Mouse (Mus musculus) heart, postnatal 25 days (tissue): Measurements from ENCODE around the gene Gm11114. TPM values are rescaled to one million over a fixed set of nuclear protein-coding genes. Genes with fewer than 3 reads are reported as not detected.

Experiments
- DNase-seq: peaks from one replicate; pipeline ENCODE4 v3.0.0; 2022; ENCODE audit warnings: low spot score
- intact Hi-C: fragments of 180-260 bp; cut with DNase I; formaldehyde crosslinking; loops from one replicate; pipeline ENCODE4 v1.15.1; 2025
- total RNA-seq, 2 experiments: library from RNA; stranded (reverse); gene quantifications; 2 replicates each; pipeline ENCODE4 v1.2.3; 2021

Gm11114 gene
- not detected for total RNA-seq

DNA sequence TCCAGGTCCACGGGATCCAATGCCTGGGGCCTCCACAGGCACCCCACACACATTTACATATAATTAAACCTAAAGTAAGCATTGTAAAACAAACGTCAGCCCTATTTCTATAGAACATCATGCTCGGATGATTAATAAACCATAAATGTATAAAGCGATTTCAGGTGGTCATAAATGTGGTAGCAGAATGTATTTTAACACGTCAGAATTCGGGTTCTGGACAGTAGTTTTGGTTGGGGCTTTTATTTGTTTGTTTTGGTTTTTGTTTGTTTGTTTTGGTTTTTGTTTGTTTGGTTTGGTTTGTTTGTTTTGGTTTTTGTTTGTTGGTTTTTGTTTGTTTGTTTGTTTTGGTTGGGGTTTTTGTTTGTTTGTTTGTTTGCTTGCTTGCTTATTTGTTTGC is at the start of gene Gm11114:
Gene Gm11114 (plus strand): TSS at position 301 of the 400 bp plus-strand sequence.
- intact Hi-C loops: no loop called here
- no peak for DNase-seq

DNA sequence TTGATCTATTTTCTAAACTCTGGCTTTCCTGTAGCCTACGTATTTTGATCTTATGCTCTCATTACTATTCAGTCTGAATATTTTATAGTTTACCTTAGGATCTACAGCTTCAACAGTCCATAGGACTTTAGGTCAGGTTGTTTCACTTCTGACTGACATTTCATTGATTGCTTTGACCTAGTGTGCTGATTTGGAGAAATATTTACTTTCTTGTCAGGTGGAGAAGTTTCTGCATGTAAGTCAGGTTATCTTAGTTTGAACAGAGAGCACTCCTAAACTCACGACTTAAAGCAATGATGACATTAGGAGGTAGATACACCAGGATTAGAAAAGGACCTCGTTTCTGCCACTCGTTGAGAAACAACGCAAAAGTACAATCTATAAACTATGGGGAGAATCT is 45.7 kb upstream of the Gm11114 start:
- no peak for DNase-seq
- intact Hi-C loops: no loop called here

DNA sequence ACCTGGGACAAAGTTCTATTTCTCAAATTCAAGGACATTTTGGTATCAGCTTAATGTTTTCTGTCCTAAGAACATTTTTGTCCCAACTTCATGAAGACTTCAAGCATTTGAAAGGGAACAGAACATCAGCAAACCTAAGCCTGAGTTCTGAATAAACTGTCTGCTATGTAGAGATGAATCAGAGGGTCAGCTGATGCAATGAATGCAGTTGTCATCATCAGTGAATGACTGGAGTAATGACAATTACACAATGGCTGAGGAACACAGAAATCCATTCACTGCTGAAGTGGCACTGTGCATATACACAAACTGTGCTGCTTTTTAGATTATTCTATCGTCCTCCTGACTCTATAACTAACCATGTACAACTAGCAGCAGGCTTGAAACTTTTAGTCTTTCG is 38.5 kb upstream of the Gm11114 start:
- intact Hi-C loops: no loop called here

DNA sequence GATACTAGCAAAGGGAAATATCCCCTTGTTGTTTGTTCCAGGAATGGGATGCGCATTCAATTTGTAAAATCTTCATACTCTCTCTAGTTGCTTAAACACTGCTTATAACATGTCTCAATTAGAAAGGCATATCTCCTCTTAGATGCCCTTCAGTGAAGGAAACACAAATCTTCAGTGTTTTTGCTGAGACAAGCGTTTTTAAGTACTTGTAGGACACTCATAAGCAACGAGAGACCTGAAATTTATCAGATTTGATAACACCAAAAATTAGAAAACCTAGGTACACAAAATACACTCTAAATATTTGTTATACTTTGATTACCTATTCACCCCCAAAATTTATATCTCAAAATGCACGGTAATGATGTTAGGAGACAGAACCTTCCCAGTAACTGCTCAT is 9.7 kb upstream of the Gm11114 start:
- intact Hi-C loops: no loop called here
- DNase-seq: no peak

More for the DNA sequence above, 38.5 kb upstream of the Gm11114 start:
- DNase-seq: no peak

DNA sequence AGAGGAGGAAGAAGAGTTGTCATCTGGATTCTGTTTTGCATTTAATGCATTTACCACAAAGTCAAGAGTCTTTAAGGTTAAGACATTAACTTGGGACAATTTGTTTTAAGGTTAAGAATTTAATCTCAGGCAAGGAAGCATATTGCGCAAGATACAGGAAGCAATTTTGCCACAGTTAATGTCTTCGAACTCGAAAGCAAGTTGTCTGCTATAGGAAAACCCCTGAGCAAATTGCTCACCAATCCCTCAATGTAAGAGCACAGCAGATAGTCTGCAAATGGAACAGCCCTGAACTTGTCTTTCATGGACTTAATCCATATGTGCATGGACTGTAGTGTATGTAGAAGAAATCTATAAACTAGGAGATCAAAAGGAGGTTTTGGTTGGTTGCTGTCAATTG is 9.2 kb upstream of the Gm11114 start:
- DNase-seq: no peak
- intact Hi-C loops: no loop called here

DNA sequence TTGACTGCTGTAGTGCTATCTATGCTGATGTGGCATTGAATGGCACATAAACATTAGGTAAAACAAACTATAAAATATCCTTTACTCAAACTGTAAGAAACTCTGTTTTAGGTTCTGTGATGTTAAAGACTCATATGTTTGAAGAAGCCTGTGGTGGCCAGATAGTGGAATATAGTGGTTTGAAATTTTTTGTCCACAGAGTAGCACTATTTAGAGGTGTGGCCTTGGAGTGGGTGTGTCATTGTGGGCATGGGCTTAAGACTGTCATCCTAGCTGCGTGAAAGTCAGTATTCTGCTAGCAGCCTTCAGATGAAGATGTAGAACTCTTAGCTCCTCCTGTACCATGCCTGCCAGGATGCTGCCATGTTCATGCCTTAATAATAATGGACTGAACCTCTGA is 3.5 kb downstream of the Gm11114 start:
- intact Hi-C loops: no loop called here
- no peak for DNase-seq

DNA sequence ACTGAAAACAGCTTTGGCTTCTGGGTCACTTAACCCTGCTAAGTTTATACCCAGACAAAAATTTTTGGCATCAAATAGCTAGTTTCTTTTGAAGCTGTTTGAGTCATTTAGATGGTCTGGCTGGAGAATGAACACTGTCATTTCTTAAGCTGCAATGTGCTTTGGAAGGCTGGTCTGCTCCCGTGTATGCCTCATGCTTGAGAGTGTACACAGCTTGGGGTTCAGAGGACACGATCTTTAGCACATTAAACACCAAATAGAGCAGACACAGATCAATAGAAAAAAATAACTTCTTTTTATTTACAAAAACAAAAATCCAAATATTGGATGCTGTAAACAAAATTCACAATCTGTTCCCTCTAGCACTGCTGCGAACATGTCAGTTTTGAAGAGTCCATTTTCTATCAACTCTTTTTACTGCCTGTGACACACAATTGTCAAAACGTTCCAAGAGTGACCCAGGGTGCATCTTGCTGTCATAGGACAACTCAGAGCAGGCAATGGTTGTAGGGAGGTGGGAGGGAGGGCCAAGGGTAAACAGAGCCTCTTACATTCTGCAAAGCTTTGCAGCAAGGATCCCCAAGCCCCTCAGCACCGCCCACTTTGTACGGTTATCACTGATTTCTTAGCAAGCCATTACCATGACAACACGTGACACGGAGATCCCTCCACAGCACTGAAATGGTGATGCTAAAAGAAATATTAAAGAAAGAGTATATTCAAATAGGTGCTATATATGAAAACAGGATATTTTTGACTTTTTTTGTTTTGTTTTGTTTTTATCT is 7.8 kb downstream of the Gm11114 start:
- DNase-seq: no peak
- intact Hi-C loops: loop anchor here (5.0 kb wide), 1 partner anchor 188 kb away; no protein-coding TSS in a partner anchor

DNA sequence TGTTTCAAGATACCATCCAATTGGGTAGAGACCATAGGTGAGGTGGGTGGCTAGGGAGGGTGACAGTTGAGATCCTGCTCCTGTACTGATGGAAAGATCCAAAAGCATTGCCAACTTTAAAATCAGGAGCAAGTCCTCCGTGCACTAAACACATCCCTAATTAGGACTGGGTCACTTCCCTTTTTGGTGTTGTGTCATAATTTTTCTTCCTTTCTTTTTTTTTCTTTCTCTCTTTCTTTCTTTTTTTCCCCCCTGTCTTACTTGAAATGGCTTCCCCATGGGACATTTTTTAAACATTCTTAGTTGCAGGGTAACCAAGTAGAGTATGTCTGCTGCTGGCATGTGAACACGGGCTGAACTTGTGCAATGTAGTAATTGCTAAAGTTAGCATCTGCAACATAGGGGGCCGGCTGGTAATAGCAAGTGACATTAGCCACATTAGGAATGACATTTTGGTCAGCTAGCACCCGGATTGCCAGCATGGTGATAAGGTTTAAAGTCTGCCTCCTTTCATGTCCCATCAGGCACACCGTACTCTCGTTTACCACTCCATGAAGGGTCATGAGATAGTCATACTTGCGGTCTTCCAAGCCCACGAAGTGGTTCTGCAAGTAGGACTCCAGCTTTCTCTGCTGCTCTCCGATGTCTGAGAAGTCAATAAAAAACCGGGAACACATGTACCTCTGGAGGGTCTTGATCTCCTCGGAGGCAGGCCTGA is 11.7 kb downstream of the Gm11114 start:
- DNase-seq: no peak

DNA sequence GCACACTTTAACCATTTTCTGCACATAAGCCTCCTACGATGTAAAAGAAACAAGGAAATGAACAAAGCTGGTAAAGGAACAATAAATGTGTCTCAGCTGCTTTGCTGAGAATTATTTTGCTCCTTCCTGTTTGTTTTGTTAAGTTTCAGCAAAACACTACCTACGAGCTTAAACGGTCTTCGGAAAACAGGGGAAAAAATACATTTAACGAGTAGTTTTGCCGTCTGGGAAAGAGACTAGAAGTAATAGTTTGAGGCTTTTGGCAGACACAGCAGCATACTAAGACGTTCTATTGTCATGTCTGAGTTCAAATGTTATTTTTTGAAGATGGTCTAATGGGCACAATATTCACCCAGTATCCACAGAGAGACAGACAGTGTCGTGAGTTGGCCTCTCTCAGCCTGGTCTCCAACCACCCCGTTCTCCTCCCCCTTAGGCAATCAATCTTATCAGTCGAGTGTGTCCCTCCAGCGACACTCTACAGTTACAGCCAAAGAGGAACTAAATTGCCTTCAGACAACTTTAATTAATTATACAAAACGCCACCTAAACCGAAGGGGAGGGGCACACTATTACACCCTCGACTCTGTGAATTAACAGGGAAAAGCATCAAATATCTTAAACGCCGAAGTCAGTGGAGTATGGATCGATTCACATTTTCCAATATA is 12.8 kb downstream of the Gm11114 start:
- DNase-seq: no peak

More for the DNA sequence above, 11.7 kb downstream of the Gm11114 start:
- intact Hi-C loops: loop anchor here (5.0 kb wide), 1 partner anchor 192 kb away; no protein-coding TSS in a partner anchor

DNA sequence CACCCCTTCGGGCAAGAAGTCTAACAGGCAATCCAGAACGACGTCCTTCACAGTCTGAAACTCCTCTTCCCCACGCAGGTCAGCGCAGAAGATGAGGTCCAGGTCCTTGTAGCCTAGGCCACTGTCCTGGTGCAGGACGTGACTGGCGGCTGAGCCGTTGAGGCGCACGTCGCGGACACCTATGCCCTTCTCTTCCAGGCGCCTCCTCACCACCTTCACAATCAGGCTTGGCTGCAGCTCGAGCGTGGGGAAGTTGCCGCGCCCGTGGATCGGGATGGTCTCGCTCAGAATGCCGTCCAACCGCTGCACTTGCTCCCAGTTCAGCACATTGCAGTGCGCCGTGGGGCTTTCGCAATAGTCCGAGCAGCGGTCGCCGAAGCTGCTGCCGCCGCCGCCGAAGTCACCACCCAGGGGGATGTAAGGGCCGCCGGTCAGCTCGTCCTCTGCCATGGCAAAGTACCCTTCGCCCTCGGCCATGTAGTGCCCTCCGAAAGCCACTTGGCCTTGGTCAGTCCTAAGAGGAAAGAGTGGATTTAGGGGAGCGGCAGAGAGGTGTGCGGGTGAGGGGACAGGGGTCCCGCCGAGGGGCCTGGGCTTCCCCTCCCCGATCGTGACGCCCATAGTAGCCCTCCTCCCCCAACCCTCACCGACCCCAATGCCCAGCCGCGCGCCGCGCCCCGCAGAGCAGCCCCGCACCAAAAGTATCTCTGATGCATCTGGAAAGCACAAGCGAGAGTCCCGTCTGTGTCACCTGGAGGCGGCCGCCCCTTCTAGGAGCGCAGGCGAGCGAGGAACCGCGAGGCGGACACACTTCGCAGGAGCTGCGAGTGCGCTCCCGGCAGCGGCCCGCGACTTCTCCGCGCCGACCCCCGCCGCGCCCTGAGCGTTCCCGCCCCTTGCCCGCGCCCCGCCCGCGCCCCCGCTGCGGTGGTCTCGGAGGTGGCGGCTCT is 14.0 kb downstream of the Gm11114 start:
- intact Hi-C loops: loop anchor here (5.0 kb wide), 4 partner anchors 361 to 1369 kb away; no protein-coding TSS in a partner anchor
- DNase-seq: peak; percentile 47

More for the DNA sequence above, 12.8 kb downstream of the Gm11114 start:
- intact Hi-C loops: loop anchor here (5.0 kb wide), 4 partner anchors 362 to 1368 kb away; no protein-coding TSS in a partner anchor

DNA sequence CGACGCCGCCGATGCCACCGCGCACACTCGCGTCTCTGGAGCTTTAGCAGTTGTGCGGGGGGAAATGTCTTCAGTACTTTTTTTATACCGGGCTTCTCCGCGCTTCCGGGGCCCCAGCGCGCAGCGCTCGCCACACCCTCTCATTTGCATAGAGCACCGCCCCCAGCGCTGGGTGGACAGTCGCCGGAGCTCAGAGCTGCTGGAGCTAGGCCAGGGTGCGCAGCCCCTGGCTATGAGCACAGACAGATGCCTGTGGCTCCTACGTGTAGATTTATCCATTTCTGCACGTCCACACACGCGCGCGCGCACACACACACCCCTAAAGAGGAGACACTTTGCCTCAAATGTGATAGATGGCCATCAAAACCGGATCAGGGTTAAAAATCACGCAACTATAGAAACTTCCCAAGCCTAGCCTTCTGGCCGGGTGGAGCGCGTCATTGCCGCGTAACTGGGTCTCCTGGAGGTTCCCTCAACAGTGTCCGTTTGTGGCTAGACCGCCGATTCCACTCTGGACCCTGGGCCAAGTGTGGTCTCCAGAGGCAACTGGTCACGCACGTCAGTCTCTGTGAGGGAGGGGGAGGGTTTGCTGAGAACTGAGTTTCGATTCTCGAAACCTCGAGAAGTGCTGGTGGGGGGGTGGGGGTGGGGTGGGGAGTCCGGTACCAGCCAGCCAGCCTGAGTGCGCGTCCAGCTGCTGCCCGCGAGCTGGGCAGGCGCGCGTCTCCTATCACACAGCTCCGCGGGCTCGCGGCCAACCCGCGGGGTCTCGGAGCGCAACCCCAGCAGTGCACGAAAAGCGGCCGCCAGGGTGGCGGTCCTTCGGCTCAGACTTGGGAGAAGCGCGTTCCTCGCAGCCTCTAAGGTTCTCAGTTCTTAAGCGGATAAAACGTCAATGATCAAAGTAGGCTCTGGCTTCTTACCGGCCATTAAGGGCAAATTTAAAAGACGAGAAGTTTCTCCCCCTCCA is 15.0 kb downstream of the Gm11114 start, which contains the start of gene Tent5a:
Gene Tent5a (minus strand): TSS at position 107 of the 970 bp plus-strand sequence.
- peak; percentile 76 for DNase-seq
- intact Hi-C loops: loop anchor here (2.0 to 5.0 kb wide), 5 partner anchors 360 to 1370 kb away; no protein-coding TSS in a partner anchor

DNA sequence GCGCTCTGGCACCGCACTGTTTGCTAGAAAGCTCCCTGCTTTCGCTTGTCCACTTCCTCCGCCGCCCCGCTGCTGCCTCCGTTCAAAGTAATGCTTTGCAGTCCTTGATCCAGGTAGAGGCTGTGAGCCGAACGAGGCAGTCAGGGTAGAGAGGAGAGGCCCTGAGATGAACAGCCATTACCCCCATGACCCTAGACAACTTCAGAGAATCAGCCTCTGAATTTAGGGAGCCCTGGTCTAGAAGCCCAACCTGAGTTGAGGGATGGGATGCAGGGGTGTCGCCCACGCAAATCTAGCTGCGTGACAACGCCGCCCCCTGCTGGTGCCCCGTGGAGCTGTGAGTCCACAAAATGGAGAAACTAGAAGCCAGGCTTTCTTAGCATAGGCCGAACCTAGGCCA is 15.7 kb downstream of the Gm11114 start:
- intact Hi-C loops: loop anchor here (2.0 to 5.0 kb wide), 5 partner anchors 359 to 1371 kb away; no protein-coding TSS in a partner anchor
- peak; percentile 68 for DNase-seq

DNA sequence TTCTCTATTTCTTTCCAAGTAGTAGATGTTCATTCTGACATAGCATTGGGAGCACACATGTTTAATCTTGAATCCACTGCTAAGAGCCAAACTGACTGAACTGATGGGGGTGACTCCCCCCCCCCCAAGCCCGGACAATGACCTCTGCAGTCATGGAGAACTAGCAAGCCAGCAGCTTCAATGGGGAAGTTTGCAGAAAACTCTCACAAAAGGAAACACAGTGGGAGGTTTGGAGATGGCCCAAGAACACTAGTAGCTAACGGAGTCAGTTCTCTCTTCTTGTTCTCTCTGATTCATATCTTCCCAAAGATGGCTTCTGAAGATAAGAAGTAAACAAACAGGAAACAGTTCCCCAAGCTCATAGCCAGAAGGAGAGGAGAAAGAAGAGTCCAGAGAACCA is 18.9 kb downstream of the Gm11114 start:
- no peak for DNase-seq
- intact Hi-C loops: no loop called here

DNA sequence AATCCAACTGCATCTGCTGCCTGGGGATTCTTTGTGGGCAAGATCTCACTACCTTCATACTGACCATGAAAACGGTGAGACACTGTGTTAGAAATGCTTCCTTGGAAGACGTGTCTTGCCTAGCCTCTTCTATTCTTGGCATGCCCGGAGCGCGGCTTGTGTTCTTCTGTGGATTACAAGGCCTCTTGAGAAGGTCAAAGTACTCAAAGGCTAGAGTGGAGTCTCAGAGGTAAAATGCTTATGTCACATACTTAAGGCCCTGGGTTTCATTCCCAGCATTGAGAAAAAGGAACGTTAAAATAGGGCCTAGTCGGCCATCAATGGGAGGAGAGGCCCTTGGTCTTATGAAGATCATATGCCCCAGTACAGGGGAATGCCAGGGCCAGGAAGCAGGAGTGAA is 23.5 kb downstream of the Gm11114 start:
- no peak for DNase-seq
- intact Hi-C loops: no loop called here

DNA sequence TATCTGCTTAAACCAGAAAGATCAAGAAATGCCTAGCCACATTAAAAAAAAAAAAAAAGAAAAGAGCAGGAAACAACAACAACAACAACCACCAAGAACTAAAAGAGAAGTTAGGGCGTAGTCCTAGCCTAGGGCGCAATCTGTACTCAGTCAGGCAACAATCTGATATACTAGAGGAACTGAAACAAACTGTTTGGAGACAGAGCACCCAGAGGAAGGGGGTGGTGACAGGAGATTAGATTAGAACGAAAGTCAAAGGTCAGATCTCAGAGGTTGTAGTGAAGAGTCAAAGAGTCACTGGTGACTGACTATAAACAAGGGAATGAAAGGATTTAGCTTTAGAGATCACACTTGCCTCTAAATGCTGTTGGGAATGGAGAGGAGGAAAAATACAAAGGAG is 27.7 kb downstream of the Gm11114 start:
- DNase-seq: no peak
- intact Hi-C loops: no loop called here

DNA sequence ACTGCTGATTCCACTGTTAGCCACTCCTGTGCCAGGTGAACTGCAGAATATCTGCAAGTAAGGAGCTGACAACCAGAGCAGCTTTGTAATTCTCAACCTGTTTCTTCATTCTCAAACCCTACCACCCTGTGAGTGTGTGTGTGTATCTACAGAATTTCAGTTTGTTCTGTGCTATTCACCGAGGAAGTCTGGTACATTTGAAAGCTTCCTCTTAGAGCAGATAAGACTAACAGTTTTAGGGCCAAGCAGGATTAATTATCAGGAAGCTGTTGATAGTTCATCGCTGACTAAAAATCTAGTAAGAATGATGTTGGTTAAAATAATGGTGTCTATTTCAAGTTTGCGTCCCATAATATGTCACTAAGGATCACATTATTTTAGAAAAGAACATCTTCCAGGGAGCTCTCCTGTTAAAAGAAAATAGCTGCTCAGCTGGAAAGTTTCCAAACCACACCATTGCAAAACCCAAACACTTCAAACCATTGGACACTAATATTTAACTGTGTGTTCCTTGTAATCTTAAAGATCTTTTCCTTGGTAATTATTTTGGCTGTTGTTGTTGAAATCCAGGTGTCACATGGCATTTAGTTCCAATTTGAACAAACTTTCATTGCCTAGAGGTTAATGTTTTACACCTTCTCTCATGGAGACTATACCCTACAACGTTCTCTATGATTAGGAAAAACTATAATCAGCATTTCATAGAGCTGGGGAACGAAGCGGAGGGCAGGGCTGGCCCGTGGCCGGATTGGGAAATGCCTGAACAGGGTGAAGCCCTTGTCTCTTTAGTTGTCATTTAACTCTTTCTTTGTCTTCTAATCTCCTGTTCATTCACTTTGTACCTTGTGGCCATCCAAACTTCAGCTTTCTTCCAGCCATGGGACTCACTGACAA is 30.6 kb downstream of the Gm11114 start:
- DNase-seq: no peak
- intact Hi-C loops: no loop called here
